Mouse (Mus musculus) MEL-GATA-1-ER (cell line): ENCODE measurements around the gene Adcy5.

Experiments used
- DNase-seq: peaks from one replicate; pipeline ENCODE4 v3.0.0-alpha.2; 2012; ENCODE audit warnings: low read depth; ENCODE audit errors: extremely low read depth

Gene Adcy5

DNA sequence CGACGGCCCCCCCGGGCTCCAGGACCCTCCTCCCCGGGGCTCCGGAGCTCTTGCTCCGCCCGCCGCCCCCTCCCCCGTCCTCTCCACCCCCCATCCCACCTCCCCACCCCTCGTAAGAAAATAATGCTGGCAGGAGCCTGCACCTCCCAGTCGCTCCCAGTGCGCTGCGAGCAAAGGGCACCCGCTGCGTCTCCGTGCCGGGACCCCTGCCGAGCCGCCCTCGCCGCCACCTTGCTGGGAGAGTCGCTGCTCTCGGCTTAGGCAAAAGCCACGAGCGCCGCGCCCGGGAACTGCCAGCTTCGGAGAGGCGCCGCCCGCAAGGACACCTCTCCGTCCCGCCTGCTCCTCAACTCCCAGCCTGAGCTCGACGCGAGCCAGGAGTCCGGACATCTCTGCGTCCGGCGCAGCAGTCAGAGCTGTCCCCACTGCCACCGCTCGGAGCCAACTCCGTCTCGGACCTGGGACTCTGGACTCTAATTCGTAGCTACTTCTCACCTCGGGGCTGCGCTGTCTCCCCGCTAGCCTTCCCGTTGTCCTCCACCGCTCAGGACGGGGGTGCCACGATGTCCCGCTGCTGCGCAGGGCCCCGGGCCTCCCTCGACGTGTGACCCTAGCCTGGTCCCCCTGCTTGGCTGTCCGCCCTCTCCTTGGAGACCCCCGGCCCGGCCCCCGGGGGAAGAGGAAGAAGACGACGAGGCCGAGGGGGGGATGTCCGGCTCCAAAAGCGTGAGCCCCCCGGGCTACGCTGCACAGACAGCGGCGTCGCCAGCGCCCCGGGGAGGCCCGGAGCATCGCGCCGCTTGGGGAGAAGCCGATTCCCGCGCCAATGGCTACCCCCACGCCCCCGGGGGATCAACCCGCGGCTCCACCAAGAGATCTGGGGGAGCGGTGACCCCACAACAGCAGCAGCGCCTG is 971 bp downstream of the Adcy5 start:
- DNase-seq: no peak

DNA sequence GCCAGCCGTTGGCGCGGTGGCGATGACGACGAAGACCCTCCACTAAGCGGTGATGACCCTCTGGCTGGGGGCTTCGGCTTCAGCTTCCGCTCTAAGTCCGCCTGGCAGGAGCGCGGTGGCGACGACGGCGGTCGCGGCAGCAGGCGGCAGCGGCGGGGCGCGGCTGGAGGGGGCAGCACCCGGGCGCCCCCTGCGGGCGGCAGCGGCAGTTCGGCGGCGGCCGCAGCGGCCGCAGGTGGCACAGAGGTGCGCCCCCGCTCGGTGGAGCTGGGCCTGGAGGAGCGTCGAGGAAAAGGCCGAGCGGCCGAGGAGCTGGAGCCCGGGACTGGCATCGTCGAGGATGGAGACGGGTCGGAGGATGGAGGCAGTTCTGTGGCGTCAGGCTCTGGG is 1.6 kb downstream of the Adcy5 start:
- DNase-seq: no peak

DNA sequence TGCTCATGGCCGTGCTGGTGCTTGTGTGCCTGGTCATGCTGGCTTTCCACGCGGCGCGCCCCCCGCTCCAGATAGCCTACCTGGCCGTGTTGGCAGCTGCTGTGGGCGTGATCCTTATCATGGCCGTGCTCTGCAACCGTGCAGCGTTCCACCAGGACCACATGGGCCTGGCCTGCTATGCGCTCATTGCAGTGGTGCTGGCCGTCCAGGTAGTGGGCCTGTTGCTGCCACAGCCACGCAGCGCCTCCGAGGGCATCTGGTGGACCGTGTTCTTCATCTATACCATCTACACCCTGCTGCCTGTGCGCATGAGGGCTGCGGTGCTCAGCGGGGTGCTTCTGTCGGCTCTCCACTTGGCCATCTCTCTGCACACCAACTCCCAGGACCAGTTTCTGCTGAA is 2.2 kb downstream of the Adcy5 start:
- no peak for DNase-seq

DNA sequence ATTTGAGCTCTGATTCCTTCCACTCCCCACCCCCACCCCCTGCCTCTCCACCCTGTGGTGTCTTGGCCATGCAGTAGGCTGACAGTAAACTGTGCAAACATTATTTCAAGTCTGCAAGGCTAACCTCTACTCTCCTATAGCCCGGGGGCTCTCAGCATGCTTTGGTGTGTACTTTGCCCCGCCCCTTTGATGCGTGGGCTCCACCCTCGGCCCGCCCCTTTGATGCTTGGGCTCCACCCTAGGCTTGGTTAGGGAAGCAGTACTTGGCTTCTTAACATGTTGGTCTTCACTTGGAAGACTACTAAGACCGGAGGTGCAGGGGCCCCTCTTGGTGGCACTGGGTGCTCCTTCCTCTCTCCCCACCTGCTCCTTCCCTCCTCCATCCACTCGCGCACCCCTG is 4.9 kb downstream of the Adcy5 start:
- DNase-seq: no peak

DNA sequence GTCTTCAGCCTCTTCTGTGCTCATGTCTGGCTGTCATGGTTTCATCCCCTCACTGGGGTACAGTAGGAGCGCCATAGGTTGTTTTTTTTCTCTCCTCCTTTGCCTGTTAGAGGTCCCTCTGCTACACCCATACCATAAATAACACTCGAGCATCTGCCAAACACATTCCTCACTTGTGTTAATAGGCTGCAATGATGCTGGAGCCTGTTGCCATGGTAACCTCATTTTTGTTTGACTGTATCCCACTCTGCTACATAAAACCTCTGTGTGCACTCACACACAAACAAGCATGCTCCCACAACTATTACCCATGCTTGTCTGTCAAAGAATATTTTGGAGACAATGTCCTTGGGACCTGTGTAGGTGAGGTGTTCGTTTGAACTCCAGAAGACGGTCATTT is 5.3 kb downstream of the Adcy5 start:
- DNase-seq: no peak

DNA sequence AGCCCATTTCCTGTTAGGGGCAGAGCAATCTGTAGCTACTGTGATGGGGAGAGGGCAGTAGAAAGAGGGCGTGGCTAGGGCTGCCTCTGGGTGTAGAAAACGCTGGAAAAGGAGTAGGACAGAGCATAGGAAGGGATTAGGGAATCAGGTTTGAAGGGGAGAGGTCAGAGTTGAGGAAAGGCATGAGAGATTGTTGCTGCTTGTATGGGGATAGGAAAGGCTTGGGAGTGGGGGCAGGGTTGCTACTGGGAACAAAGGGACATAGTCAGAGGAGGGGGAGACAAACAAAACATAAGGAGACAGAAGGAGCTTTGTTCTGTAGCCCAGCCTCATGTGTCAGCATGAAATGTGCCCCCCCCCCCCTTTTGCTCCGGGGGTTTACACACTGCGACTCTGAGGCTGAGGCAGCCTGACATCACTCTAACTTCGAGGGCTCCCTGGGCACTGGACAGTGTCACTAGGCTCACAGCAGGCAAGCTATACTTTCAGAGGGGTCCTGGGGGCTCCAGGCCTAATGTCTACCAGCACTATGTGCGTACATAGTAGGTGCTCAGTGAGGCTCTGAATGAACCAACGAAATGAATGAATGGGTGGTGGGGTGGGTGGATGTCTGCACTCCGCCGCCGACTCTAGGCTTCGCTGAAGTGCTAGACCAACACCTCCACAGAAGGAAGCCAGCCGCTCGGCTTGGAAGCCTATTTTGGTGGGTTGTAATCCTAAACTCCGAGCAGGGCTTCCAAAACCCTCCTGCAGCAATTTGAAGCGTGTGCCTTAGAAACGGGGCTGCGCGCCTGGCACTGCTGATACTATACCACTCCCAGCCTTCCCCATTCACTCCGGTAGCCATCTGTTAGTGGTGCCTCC is 9.9 kb downstream of the Adcy5 start:
- no peak for DNase-seq

DNA sequence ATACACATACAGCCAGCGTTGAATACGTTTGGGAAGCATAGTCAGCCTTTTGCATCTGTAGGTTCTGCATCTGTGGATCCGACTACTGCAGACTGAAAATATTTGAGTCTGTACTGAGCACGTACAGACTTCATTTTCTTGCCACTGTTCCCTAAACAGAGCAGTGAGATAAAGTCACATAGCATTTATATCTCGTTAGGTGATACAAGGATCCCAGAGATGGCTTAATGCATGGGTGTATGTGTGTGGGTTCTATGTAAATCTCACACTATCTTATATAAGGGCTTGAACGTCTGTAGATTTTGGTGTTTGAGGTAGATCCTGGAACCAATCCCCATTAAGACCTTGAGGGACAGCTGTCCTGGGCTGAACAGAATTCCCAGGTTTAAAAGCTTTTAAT is 10.7 kb downstream of the Adcy5 start:
- no peak for DNase-seq

DNA sequence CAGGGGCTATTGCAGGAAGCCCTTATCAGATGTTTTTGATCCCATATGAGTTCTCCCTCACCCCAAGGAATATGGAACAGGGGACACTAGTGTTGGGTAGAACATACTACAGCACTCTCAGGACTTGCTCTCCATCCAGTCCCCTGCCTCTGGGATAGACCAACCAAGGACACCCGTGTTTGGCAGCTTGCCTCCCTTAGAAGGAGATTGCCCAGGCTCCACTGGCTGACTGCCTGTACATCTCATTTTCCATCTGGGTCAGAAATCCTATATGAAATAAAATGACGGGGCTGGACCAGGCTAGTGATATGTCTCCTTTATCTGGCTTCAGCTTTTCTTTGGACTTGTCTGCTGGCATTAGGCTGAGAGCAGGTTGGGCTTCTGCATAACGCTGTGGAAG is 11.1 kb downstream of the Adcy5 start:
- no peak for DNase-seq

DNA sequence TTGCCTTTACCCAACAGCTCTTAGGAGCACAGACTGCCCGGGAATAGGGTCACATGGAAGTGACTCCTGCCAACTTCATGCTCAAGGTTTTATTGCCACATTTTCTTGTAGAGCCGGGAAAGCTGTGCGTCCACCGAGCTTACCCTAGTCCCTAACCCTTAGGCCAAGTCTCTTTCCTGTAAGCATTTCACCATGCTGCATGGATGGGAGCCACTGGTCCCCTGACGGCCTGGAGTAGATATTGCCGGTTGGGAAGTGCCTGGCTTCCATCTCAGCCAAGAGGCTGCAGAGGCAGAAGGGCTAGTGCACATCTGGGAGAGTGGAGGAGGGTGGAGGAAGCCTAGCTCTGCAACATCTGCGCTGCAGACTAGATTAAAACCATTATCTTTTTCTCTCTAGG is 14.8 kb downstream of the Adcy5 start:
- DNase-seq: no peak

DNA sequence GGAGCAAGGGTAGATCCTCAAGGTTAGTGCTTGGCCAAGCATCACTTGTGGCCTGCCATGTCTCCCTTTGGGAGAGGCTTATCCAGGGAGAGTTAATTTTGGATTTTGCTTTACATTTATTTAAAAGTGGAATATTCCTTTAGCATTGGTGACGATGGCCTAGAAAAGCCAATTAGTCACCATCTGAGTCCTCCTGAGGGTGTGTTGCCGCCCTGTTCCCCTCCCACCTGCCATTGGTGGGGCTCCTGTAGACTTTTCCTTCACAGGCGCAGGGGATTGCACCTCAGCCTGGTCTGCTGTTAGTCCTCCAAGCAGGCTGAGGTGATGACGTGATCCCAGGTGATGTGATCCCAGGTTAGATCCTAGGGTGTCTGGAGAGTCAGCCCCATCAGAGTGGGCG is 17.5 kb downstream of the Adcy5 start:
- DNase-seq: no peak

DNA sequence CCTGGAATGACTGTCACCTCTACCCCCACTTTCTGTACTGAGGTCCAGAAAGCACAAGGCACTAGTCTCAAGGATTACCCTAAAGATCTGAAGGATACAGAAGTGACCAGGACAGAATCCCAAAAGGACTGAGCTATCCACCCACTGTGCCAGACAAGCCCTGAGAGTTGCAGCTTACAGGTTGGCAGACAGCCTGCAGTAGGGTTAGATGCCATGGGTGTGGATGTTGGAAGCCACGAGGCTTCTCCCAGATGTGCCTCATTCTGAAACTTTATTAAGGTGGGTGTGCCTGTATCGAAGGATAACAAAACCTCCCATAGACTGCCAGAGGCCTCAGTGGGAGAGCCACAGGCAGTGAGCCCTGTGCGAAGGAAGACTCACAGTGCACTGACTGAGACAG is 23.8 kb downstream of the Adcy5 start:
- DNase-seq: no peak

DNA sequence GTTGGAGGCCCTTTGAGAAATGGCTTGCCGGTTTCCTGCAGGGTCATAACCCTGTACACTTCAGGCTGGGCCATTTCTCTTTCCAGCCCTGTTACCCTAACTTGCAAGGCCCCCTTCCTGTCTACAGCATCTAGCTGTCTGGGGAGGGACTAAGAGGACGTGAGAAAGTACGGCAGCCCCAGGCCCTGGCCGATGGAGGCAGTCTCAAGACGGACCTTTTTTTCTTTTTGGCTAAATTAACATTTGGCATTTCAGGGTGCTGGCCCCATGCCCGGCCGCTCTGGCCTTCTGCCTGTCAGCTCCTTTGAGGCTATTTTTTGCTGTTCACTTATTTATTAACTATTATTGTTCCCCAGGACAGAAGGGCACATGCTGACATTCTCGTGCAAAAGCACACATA is 24.4 kb downstream of the Adcy5 start:
- no peak for DNase-seq

DNA sequence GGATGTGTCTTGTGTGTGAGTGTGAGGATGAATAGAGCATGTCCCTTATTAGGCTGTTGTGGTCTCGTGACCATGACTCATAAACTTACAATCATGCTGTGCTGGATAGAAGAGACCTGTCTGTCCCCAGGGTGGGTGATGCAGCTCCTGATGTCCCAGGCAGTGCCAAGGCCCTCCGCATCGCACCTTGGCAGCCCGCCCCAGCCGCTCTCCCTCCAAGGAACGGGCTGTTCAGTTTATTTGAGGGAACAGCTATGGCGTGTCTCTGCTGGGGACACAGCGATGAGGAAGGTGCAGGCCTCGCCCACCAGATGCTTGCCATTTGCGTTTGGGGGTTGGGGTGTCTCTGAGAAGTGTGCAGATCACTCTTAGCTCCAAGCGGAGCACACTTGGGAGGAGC is 28.5 kb downstream of the Adcy5 start:
- DNase-seq: no peak

DNA sequence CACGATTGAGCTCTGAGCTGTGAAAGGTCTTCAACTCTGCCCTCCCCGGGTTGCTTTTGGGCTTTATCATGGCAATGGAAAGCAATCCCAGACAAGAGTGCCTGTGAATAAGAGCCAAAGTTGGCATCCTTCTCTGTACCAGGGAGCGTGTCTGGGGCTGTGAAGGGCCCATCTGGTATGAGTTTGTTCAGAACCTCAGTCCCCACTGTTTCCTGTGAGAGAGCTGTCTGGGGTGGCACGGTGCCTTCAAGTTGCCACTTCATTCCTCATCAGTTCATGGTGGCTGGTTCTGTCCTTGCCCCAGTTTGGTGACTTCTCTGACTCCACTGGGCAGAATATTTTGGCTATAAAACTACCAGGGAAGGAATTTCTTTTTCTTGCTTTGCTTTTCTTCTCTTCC is 33.4 kb downstream of the Adcy5 start:
- DNase-seq: no peak

DNA sequence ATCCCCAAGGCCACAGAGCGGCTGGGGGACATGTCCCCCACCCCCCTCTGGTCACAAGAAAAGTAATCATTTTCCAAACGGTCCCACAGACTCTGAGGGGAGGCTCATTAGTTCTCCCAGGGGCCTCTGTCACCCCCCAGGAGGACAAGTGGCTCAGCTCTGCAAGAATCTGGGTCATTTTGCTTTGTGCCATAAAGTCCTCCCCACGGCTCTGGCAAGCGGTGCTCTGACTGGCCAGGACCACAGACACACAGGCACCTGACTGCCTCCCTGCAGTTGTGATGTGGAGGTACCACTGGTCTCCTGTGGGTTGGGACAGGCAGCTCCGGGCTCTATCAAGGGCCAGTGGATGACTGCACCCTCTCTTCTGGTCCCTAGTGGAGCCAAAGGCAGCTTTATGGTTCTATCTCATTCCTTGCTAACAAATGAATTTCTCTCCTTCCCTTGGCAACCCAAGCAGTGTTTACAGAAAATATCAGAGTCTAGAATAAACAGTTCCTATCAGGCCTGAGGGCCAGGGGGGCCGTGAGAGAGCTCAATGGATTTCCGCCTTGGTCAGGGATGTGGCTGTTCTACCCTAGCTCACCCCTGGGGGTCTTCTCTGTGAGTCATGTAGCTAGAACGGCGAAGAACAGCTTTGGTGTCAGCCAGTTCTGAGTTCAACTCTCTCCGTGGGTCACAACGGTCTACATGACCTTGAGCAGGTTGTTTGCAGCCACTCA is 34.9 kb downstream of the Adcy5 start:
- DNase-seq: no peak

DNA sequence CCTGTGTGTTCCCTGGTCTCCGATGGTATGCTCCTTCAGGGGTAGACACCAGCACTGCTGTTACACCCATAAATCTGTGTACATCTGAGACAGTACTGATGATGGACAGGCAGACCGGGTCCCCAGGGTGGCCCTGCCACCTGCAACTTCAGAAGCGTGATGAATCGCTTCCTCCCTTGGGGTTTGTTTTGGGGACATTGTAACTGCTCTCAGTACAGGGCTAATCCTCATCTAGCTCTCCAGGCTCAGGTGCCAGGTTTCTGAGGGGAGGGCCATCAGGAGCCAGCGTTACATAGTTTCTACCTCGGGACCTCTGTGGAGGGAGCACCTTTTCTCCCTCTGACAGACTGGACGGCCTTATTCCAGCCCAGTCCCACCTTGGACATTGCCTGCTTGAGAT is 36.1 kb downstream of the Adcy5 start:
- no peak for DNase-seq

DNA sequence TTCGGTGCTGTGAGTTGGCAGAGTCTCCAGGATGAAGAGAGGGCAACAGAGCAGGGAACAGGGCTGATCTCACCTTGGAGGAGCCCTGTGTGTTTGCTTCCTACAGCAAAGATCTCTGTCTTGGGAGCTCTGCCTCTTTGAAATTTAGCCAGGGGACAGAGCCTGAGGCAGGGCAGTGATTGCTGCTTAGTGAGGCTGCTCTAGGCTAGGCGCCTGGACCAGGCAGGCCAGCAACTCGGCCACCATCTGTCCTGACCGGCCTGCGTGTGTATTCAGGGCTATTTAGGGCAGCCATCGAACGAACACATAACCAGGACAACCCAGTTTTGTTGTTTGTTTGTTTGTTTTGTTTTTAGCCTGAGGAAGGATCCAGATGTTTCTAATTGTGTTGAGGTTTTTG is 36.6 kb downstream of the Adcy5 start:
- no peak for DNase-seq

DNA sequence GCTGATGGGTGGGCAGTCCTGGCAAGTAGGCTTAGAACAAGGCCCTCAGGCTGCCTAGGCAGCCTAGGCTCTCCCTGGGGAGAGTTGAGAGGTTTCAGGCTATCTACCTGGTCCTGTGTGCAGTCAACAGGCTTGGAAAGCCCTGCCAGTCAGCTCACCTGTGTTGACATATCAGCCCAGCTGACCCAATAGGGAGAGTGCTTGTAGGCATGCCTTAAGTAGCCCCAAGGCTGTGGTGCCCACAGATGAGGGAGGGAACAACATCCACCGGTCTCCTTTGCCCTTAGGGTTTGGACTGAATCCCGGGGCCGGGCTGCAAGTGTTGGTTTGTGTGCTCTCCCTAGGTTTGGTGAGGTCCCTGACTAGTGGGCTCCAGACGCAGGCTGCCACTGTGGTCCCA is 37.8 kb downstream of the Adcy5 start:
- DNase-seq: no peak

DNA sequence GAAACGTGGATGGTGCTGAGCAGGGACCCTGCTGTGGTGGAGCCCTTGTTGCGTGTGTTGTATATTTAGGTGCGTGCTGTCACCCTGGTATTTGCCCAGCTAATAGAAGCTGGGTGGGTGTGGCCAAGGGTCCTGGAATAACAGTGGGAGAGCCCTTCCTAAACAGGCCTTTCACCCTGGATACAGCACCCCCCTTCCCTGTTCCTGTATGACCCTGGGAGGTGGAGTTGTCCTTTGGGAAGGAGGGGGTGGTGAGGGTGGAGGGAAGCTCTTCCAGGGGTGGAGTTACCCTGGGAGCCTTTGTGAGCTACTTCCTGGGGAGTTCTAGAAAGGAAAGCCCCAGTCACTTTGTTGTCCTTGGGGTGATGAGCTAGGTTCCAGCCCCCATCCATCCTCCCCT is 38.7 kb downstream of the Adcy5 start:
- no peak for DNase-seq

DNA sequence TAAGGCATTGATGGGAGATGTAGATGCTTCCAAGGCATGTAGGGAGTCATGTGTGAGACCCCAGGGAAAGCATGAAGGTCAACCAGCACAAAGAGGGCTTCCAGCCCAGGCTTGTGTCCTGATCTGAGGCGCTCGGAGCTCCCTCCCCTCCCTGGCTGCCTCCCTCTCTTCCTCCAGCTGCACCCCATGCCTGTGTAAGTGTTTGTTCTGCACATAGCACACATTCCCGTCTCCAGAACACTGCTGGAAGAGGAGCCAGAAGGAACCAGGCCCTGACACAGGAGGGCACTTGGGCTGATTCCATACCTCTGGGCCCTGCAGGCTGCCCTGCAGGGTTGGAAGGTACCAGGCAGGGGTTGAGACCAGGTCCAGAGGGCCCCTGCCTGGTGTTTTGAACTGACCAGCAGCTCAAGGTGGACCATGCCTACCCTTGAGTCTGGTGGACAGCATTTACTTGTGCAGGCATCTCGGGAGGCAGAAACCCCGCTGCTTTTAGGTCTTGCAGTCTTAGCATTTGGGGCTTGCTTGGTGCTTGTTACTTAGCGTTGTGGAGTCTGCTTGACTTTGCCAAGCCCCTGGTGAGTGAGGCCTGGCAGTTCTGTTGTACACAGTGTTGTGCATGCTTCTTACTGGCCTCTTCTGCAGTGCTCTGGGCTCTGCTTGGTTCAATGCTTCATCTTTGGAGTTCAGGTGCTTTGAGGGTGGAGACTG is 45.2 kb downstream of the Adcy5 start:
- no peak for DNase-seq

DNA sequence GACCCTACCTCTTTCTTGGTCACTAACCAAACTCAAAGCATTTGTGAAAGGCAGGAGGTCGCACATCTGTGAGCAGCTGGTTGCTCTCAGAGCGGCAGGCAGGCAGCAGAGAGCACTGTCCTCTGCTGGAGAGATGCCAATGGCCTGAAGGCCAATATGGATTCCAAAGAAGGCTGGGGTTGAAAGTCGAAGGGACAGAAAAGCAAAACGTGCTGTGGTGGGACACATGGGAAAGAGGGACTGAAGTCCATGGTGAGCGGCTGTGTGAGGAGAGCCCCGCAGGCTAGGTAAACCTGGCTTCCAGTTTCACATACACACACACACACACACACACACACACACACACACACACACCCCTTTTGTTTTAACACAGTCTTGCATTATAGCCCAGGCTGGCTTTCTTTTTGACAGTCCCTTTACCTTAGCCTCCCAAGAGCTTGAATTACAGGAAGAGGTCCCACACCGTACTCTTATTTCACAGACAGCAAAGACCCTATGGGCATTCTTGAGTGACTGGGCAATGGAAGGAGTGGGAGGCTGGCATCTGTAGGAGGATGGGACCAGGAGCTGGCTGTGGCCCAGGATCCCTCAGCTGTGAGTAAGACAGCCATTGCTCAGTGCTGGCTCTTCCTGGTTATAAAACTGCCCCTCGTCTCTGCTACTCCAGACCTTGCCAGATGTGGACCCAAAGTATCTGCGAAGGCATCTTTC is 45.9 kb downstream of the Adcy5 start:
- DNase-seq: no peak
